In the genomic region with DNA sequence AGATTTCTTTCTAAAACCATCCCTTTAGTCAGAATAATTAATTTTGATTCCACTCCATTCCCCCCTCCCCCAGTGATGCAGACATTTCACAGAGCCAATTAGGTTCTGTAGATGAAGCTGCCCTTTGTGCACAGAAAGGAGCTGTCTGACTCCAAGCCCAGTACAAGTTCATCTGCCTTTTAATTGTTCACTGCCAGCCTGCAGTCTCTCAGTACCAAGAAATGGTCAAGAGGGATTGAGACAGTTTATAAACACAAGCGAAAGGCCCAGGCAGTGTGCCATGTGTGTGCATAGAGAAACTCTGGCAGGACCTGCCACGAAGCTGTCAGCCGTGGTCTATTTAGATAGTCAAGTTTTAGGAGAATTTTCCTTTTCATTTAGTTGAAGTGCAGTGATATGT, we compare ENCODE assay signal across 9 mouse cellular contexts.
DNase-seq lines count a peak whose midpoint lies in the region; ATAC-seq lines count a peak whose summit lies in the region.
"Had no signal": no experiment of that assay in that cellular context is flagged by ENCODE, and none has a peak within 500 bp of the region (broad histone marks: within the 10 kb centered on the region; RNA-seq: fewer than 3 reads in every experiment).

No protein-coding gene starts in this region.

- peak; percentile 48 for DNase-seq in embryonic facial prominence, embryonic 14.5 days (ENCODE audit: low spot score)
- DNase-seq in embryonic facial prominence, embryonic 10.5 days (ENCODE audit: low spot score), result no peak
- DNase-seq in ovary, adult 18-20 months (ENCODE audit: low spot score), result peak; percentile 23
- no peak for DNase-seq in ovary, postnatal 10 days (ENCODE audit: low spot score)
- peak; percentile 53 to 59 for DNase-seq in heart, postnatal 10 days
- DNase-seq in adrenal gland, postnatal 25 days, result no peak

- H3K4me1 ChIP-seq in embryonic facial prominence, embryonic 14.5 days (ENCODE audit: control insufficient read depth, insufficient read depth, low read length), result peaks cover 35% of the 10 kb centered on the region
- peaks cover 26% of the 10 kb centered on the region for H3K4me1 ChIP-seq in embryonic facial prominence, embryonic 10.5 days
- H3K4me1 ChIP-seq in stomach, embryonic 14.5 days (ENCODE audit: control insufficient read depth, insufficient read depth, low read length), result peaks cover 26% of the 10 kb centered on the region

- H3K27ac ChIP-seq in embryonic facial prominence, embryonic 14.5 days (replicated peaks; ENCODE audit: low read depth, low read length), result no peak overlapping the region
- no peak overlapping the region for H3K27ac ChIP-seq in embryonic facial prominence, embryonic 10.5 days (replicated peaks)
- peak overlapping the region; percentile 4; the same call in 1 of the 2 replicates for H3K27ac ChIP-seq in stomach, embryonic 14.5 days (ENCODE audit: low read length)
- H3K27ac ChIP-seq: limb, embryonic 15.5 days had no signal

- intact Hi-C loops in heart, postnatal 10 days (cut with DNase I), result no loop called here

- H3K4me3 ChIP-seq in embryonic facial prominence, embryonic 14.5 days (ENCODE audit: low read depth, low read length), result no peak overlapping the region
- H3K4me3 ChIP-seq in embryonic facial prominence, embryonic 10.5 days, result no peak overlapping the region
- H3K4me3 ChIP-seq in stomach, embryonic 14.5 days (ENCODE audit: low read depth, low read length), result no peak overlapping the region
- H3K4me3 ChIP-seq: limb, embryonic 15.5 days had no signal

- H3K36me3 ChIP-seq in embryonic facial prominence, embryonic 14.5 days (ENCODE audit: control insufficient read depth, insufficient read depth, low read length), result no peaks in the 10 kb centered on the region
- H3K36me3 ChIP-seq in embryonic facial prominence, embryonic 10.5 days (replicated peaks), result no peaks in the 10 kb centered on the region
- H3K36me3 ChIP-seq in stomach, embryonic 14.5 days (ENCODE audit: control insufficient read depth, insufficient read depth, low read length), result no peaks in the 10 kb centered on the region
- H3K36me3 ChIP-seq: limb, embryonic 15.5 days had no signal

- no peaks in the 10 kb centered on the region for H3K9me3 ChIP-seq in embryonic facial prominence, embryonic 14.5 days (ENCODE audit: control insufficient read depth, low read length)
- no peaks in the 10 kb centered on the region for H3K9me3 ChIP-seq in embryonic facial prominence, embryonic 10.5 days
- no peaks in the 10 kb centered on the region for H3K9me3 ChIP-seq in stomach, embryonic 14.5 days (ENCODE audit: control insufficient read depth, low read depth, low read length)
- H3K9me3 ChIP-seq: limb, embryonic 15.5 days had no signal

- ATAC-seq in embryonic facial prominence, embryonic 14.5 days (ENCODE audit: low read depth), result no peak
- peak; percentile 38; the same call in 1 of the 2 replicates for ATAC-seq in stomach, embryonic 14.5 days (ENCODE audit: insufficient number of reproducible peaks, insufficient read depth, low FRiP score, low read depth)
- ATAC-seq in inflammation-experienced regulatory T-cells, adult 6 months, result no peak

- WGBS in embryonic facial prominence, embryonic 14.5 days, result 65% methylated on average over 3 of the region's 3 CpGs
- 77% methylated on average over 3 of the region's 3 CpGs for WGBS in embryonic facial prominence, embryonic 10.5 days
- WGBS in stomach, embryonic 14.5 days, result 26% methylated on average over 3 of the region's 3 CpGs

- H3K9ac ChIP-seq in embryonic facial prominence, embryonic 14.5 days (ENCODE audit: low read depth, low read length), result no peak overlapping the region
- no peak overlapping the region for H3K9ac ChIP-seq in stomach, embryonic 14.5 days (replicated peaks; ENCODE audit: low read depth, low read length)
- H3K9ac ChIP-seq: limb, embryonic 15.5 days had no signal

- no peaks in the 10 kb centered on the region for H3K27me3 ChIP-seq in embryonic facial prominence, embryonic 14.5 days (replicated peaks; ENCODE audit: control insufficient read depth, insufficient read depth, low read length)
- no peaks in the 10 kb centered on the region for H3K27me3 ChIP-seq in embryonic facial prominence, embryonic 10.5 days (replicated peaks; ENCODE audit: low read depth, poor library complexity, severe bottlenecking)
- H3K27me3 ChIP-seq in stomach, embryonic 14.5 days (ENCODE audit: control insufficient read depth, insufficient read depth, low read length), result no peaks in the 10 kb centered on the region
- H3K27me3 ChIP-seq: limb, embryonic 15.5 days had no signal

- H3K4me2 ChIP-seq in embryonic facial prominence, embryonic 14.5 days (ENCODE audit: low read depth, low read length), result no peak overlapping the region
- H3K4me2 ChIP-seq in stomach, embryonic 14.5 days (replicated peaks; ENCODE audit: low read depth, low read length), result no peak overlapping the region
- H3K4me2 ChIP-seq: limb, embryonic 15.5 days had no signal

Comparison
In these comparisons a context has a peak if more than half of its experiments do, and no peak if none do; other contexts are left out.
1. DNase-seq: peak in embryonic facial prominence, embryonic 14.5 days (single experiment), ovary, adult 18-20 months (single experiment) and heart, postnatal 10 days (2 of 2); none in embryonic facial prominence, embryonic 10.5 days (single experiment), ovary, postnatal 10 days (single experiment) and adrenal gland, postnatal 25 days (single experiment).